In genomic region chr2:119152255-119152654, GRCm38 (mm10) we compare ENCODE assay signal across 15 mouse cellular contexts. TPM values are rescaled to one million over a fixed set of nuclear protein-coding genes. Genes with fewer than 3 reads are reported as not detected.
"Had no signal": no experiment of that assay in that cellular context is flagged by ENCODE, and none has a peak within 500 bp of the region (broad histone marks: within the 10 kb centered on the region; RNA-seq: fewer than 3 reads in every experiment).

No protein-coding gene starts in this region.

- H3K9ac ChIP-seq: kidney, embryonic 15.5 days; midbrain, embryonic 12.5 days; neural tube, embryonic 13.5 days had no signal

- ATAC-seq: midbrain, embryonic 16.5 days had no signal

- H3K9me3 ChIP-seq: kidney, embryonic 15.5 days; limb, embryonic 10.5 days; midbrain, embryonic 12.5 days; neural tube, embryonic 13.5 days had no signal

- H3K4me2 ChIP-seq: kidney, embryonic 15.5 days; midbrain, embryonic 12.5 days; neural tube, embryonic 13.5 days had no signal

- H3K27me3 ChIP-seq: kidney, embryonic 15.5 days; midbrain, embryonic 12.5 days; neural tube, embryonic 13.5 days had no signal

- DNase-seq: kidney, adult 2 months; kidney, postnatal 14 days; lung, adult 18-20 months; right cerebral cortex, adult 18-20 months; right cerebral cortex, postnatal 25 days; thymus, postnatal 36 days had no signal

- H3K27ac ChIP-seq: kidney, embryonic 15.5 days; left cerebral cortex, adult 2 months; limb, embryonic 10.5 days; midbrain, embryonic 12.5 days; neural tube, embryonic 13.5 days had no signal

- H3K4me3 ChIP-seq: kidney, embryonic 15.5 days; left cerebral cortex, adult 2 months; limb, embryonic 10.5 days; midbrain, embryonic 12.5 days; neural tube, embryonic 13.5 days had no signal

RNA-seq across cellular contexts. Expression of gene Gchfr, which starts 15.3 kb away (rescaled TPM):
- total RNA-seq: layer of hippocampus, postnatal 25 days; left cerebral cortex, adult 2 months; left cerebral cortex, postnatal 14 days had no signal

RNA-seq across cellular contexts. Expression of gene Gm14137, which starts 22.1 kb away (rescaled TPM):
- total RNA-seq: layer of hippocampus, postnatal 25 days; left cerebral cortex, adult 2 months; left cerebral cortex, postnatal 14 days; megakaryocyte-erythroid progenitor cell, adult 5-6 weeks had no signal
